In the genomic region with DNA sequence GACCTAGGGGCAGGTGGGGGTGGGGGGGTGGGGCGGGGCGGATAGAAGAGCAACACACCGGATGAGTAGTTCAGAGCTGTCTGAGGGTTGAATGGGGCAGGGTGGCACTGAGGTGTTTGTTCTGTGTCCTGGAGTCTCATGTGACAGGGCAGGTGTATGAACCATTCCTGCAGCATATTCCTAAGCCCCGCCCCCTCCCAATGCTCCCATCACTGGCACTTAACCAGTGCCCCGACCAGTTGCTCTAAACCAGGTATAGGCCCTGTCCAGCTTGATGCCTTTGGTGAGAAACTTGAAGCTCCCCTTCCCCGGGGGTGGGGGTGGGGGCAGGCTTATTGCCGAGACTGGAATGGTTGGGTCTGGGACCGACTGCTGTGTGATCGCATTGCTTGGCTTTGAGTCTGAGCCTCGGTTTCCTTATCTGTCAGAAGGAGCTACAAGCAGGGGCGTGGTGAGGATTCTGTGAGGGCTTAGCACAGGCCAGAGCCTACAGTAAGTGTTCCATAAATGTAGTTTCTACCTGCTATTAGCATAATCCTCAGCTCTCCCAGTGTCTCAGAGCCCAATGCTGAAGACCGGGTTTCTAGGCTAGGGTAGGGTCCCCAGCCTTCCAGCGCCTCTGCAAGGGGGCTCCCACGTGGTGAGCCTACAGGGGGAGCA, we compare ENCODE assay signal across 10 mouse cellular contexts. TPM values are rescaled to one million over a fixed set of nuclear protein-coding genes. Genes with fewer than 3 reads are reported as not detected.
DNase-seq lines count a peak whose midpoint lies in the region; ATAC-seq lines count a peak whose summit lies in the region.
"Had no signal": no experiment of that assay in that cellular context is flagged by ENCODE, and none has a peak within 500 bp of the region (broad histone marks: within the 10 kb centered on the region; RNA-seq: fewer than 3 reads in every experiment).

No protein-coding gene starts in this region.

- peaks cover 29% of the 10 kb centered on the region; the same call in 1 of the 2 replicates for H3K27me3 ChIP-seq in kidney, embryonic 15.5 days
- H3K27me3 ChIP-seq in forebrain, embryonic 10.5 days (ENCODE audit: poor library complexity, severe bottlenecking): peaks cover 80% of the 10 kb centered on the region
- H3K27me3 ChIP-seq in limb, embryonic 12.5 days: peaks cover 78% of the 10 kb centered on the region
- no peaks in the 10 kb centered on the region for H3K27me3 ChIP-seq in neural tube, embryonic 13.5 days

- no peaks in the 10 kb centered on the region for H3K36me3 ChIP-seq in kidney, embryonic 15.5 days
- H3K36me3 ChIP-seq in forebrain, embryonic 10.5 days (replicated peaks): peaks cover 6% of the 10 kb centered on the region; the same call in 1 of the 2 replicates
- no peaks in the 10 kb centered on the region for H3K36me3 ChIP-seq in limb, embryonic 12.5 days
- no peaks in the 10 kb centered on the region for H3K36me3 ChIP-seq in neural tube, embryonic 13.5 days

- ATAC-seq in kidney, embryonic 15.5 days (replicated peaks; ENCODE audit: low FRiP score): no peak
- no peak for ATAC-seq in limb, embryonic 12.5 days (ENCODE audit: insufficient number of reproducible peaks, insufficient read depth, low FRiP score, low TSS enrichment, low read depth)
- no peak for ATAC-seq in neural tube, embryonic 13.5 days (ENCODE audit: low read depth)
- ATAC-seq in megakaryocyte progenitor cell, adult 5-6 weeks (replicated peaks; ENCODE audit: poor library complexity): no peak

- peak overlapping the region; percentile 23 for H3K27ac ChIP-seq in kidney, embryonic 15.5 days
- peak overlapping the region; percentile 82 for H3K27ac ChIP-seq in forebrain, embryonic 10.5 days
- no peak overlapping the region for H3K27ac ChIP-seq in limb, embryonic 12.5 days
- peak overlapping the region; percentile 94 for H3K27ac ChIP-seq in neural tube, embryonic 13.5 days (replicated peaks)
- H3K27ac ChIP-seq: macrophage had no signal

- DNase-seq in kidney, adult 8-10 months: no peak
- DNase-seq in forebrain, embryonic 10.5 days (ENCODE audit: extremely low spot score, low spot score): peak; percentile 37
- DNase-seq in layer of hippocampus, postnatal 25 days (ENCODE audit: extremely low spot score in 1 of 2, low spot score in 1 of 2): no peak
- no peak for DNase-seq in embryo, embryonic 10 days (ENCODE audit: low spot score)

- peak overlapping the region; percentile 47 for H3K4me3 ChIP-seq in kidney, embryonic 15.5 days (replicated peaks)
- peak overlapping the region; percentile 86 for H3K4me3 ChIP-seq in forebrain, embryonic 10.5 days
- peak overlapping the region; percentile 43 for H3K4me3 ChIP-seq in limb, embryonic 12.5 days (replicated peaks)
- H3K4me3 ChIP-seq in neural tube, embryonic 13.5 days: peak overlapping the region; percentile 89
- H3K4me3 ChIP-seq: erythroblast, embryonic 14.5 days had no signal

- H3K9ac ChIP-seq in kidney, embryonic 15.5 days: peak overlapping the region; percentile 19
- 0 out of 2 replicates have a peak overlapping the region, but pooled peaks have one; percentile 40 for H3K9ac ChIP-seq in limb, embryonic 12.5 days (replicated peaks)
- peak overlapping the region; percentile 76 for H3K9ac ChIP-seq in neural tube, embryonic 13.5 days

- WGBS in kidney, embryonic 15.5 days: 5% methylated on average over 14 of the region's 14 CpGs
- 1% methylated on average over 14 of the region's 14 CpGs for WGBS in forebrain, embryonic 10.5 days
- 4% methylated on average over 14 of the region's 14 CpGs for WGBS in limb, embryonic 12.5 days
- 3% methylated on average over 14 of the region's 14 CpGs for WGBS in neural tube, embryonic 13.5 days

- H3K4me2 ChIP-seq in kidney, embryonic 15.5 days: peak overlapping the region; percentile 72
- peak overlapping the region; percentile 74 for H3K4me2 ChIP-seq in limb, embryonic 12.5 days
- H3K4me2 ChIP-seq in neural tube, embryonic 13.5 days: peak overlapping the region; percentile 72

- H3K4me1 ChIP-seq in kidney, embryonic 15.5 days: peaks cover 92% of the 10 kb centered on the region
- H3K4me1 ChIP-seq in forebrain, embryonic 10.5 days: peaks cover 95% of the 10 kb centered on the region
- peaks cover 74% of the 10 kb centered on the region for H3K4me1 ChIP-seq in limb, embryonic 12.5 days (replicated peaks)
- H3K4me1 ChIP-seq in neural tube, embryonic 13.5 days (replicated peaks): peaks cover 80% of the 10 kb centered on the region

- no peaks in the 10 kb centered on the region for H3K9me3 ChIP-seq in kidney, embryonic 15.5 days (replicated peaks)
- no peaks in the 10 kb centered on the region for H3K9me3 ChIP-seq in forebrain, embryonic 10.5 days
- no peaks in the 10 kb centered on the region for H3K9me3 ChIP-seq in limb, embryonic 12.5 days
- no peaks in the 10 kb centered on the region for H3K9me3 ChIP-seq in neural tube, embryonic 13.5 days

RNA-seq across cellular contexts. Expression of a gene that starts 3.1 kb away (rescaled TPM):
- polyA plus RNA-seq in kidney, embryonic 15.5 days (2015; fragmentation: Nextera tagmentation; extraction: Ambion mirVana): 4.4 and 4.7 TPM in 2 replicates
- polyA plus RNA-seq in forebrain, embryonic 10.5 days (2016; fragmentation: Nextera tagmentation; extraction: Ambion mirVana): 3.9 and 4.1 TPM in 2 replicates
- 1.7 and 2.1 TPM in 2 replicates for polyA plus RNA-seq in limb, embryonic 12.5 days (2016; fragmentation: Nextera tagmentation; extraction: Ambion mirVana)
- 6.1 and 6.8 TPM in 2 replicates for polyA plus RNA-seq in neural tube, embryonic 13.5 days (2015; fragmentation: Nextera tagmentation; extraction: Ambion mirVana)
- 1 to 10 TPM; 5.1 to 6.6 TPM for total RNA-seq in layer of hippocampus, postnatal 25 days (2021)
- total RNA-seq in megakaryocyte progenitor cell, adult 5-6 weeks (2015): 0.47 and 0.88 TPM in 2 replicates
- total RNA-seq in megakaryocyte progenitor cell, adult 5-6 weeks (2017): 0.04 TPM in 1 of 2 replicates, not detected in the other

Comparison
In these comparisons a context has a peak if more than half of its experiments do, and no peak if none do; other contexts are left out.
1. H3K9ac ChIP-seq: peak in every context shown above with its lines; median percentile 76 in neural tube, embryonic 13.5 days; 40 in limb, embryonic 12.5 days; 19 in kidney, embryonic 15.5 days.